Mouse (Mus musculus): ENCODE data around the gene Coro2a. TPM values are rescaled to one million over a fixed set of nuclear protein-coding genes. Genes with fewer than 3 reads are reported as not detected.
A peak's percentile ranks its signal among the peaks of the same experiment; 100 is the strongest.

Coro2a gene
- polyA plus RNA-seq, 1 experiment from 2014 or later, result 14.4 TPM

DNA sequence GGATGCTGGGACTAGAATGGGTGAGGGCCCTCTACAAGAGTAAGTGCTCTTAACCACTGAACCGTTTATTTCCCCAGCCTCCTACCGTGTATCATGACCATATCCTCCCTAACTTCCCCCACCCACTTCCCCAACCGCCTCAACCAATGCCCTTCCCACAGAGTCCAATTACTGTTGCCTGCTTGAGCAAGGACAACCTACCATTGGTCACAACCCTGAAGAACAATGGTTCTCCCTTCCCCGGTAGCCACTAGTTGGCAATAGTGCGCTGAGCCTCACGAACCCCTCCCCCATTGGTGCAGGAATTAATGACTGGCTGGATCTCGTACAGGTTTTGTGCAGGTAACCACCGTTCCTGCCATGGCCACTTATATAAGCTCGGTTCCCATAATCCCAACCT lies 28.4 kb upstream of the Coro2a start:
- no peak overlapping the region for H3K27ac ChIP-seq (replicated peaks)
- H3K27me3 ChIP-seq, result no peaks in the 10 kb centered on the region; the same call in 1 of the 2 replicates
- H3K9me3 ChIP-seq, result no peaks in the 10 kb centered on the region
- no peak overlapping the region for H3K9ac ChIP-seq
- H3K4me1 ChIP-seq (replicated peaks), result peaks cover 10% of the 10 kb centered on the region
- no peak overlapping the region for H3K4me3 ChIP-seq
- 55% methylated on average over 9 of the region's 9 CpGs for WGBS
- H3K4me2 ChIP-seq, result no peak overlapping the region
- no peaks in the 10 kb centered on the region for H3K36me3 ChIP-seq
- no peak for ATAC-seq (ENCODE audit: low read depth)

DNA sequence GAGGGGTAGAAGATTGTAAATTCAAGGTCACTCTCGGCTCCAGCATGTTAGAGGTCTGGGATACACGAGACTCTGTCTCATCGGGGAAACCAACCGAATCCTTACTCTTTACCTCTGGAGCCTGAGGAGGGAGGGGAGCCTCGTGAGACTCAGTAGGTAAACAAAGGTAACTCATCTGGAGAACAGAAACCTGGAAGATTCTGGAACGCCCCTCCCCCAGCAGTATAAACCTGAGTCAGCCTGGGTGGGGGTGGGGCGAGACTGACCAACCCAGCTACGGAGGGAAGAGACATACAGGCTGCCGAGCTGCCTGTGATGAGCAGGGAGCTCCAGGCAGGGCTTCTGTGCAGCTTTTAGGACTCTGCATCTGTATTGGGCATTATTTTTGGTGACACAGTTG lies 26.9 kb upstream of the Coro2a start:
- Histone ChIP-seq H3K4me1 (replicated peaks) (peaks cover 10% of the 10 kb centered on the region), H3K27ac (replicated peaks) (no peak overlapping the region), H3K9me3 (no peaks in the 10 kb centered on the region), H3K27me3 (no peaks in the 10 kb centered on the region; the same call in 1 of the 2 replicates), H3K4me2 (0 out of 2 replicates have a peak overlapping the region, but pooled peaks have one; percentile 5), H3K9ac (no peak overlapping the region), H3K4me3 (no peak overlapping the region), H3K36me3 (no peaks in the 10 kb centered on the region)
- ATAC-seq (ENCODE audit: low read depth), result no peak
- WGBS, result 38% methylated on average over 9 of the region's 9 CpGs

DNA sequence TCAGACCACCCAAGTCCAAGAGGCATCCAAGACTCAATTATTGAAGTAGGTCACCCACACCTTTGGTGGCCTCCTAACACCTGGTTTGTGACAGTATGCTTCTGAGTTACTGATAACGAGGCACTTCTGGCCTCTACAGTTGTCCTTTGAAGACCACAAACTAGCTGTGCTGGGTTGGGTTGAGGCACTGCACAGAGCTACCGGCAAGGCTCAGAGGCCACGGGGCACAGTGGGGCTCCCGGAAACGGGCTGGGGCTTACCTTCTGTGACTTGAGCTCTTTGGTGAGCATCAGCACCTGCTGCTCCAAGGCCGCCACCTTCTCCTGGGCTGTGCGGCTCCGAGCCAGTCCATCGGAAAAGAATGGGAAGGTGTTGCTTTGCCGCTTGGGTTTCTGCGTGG lies 26.1 kb upstream of the Coro2a start:
- 80% methylated on average over 11 of the region's 11 CpGs for WGBS
- H3K9me3 ChIP-seq, result no peaks in the 10 kb centered on the region
- no peak overlapping the region for H3K27ac ChIP-seq (replicated peaks)
- H3K36me3 ChIP-seq, result no peaks in the 10 kb centered on the region
- no peak for ATAC-seq (ENCODE audit: low read depth)
- H3K4me1 ChIP-seq (replicated peaks), result peaks cover 10% of the 10 kb centered on the region
- no peaks in the 10 kb centered on the region; the same call in 1 of the 2 replicates for H3K27me3 ChIP-seq
- no peak overlapping the region for H3K4me3 ChIP-seq
- H3K9ac ChIP-seq, result no peak overlapping the region
- H3K4me2 ChIP-seq, result no peak overlapping the region

DNA sequence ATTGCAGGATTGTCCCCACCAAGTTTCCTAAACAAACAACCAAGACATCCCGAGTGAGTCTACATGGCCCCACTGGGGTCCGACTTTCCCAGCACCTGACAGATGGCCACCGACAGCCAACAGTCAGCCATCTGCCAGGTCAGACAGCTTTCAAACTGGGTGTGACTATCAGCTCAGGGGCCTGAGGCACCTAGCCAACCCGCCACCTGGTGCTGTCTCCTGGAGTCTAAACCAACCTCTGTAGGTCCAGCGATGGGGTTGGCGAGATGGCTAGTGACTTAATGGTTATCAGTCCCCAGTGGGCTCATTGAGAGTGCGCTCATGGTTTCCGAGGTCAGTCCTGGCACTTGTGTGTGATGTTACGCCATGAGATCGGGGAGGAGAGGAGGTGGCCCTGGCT lies 23.1 kb upstream of the Coro2a start:
- peaks cover 7% of the 10 kb centered on the region for H3K27me3 ChIP-seq
- H3K4me3 ChIP-seq, result no peak overlapping the region
- 75% methylated on average over 10 of the region's 10 CpGs for WGBS
- no peaks in the 10 kb centered on the region for H3K36me3 ChIP-seq
- H3K4me1 ChIP-seq (replicated peaks), result peaks cover 10% of the 10 kb centered on the region
- H3K27ac ChIP-seq (replicated peaks), result no peak overlapping the region
- H3K4me2 ChIP-seq, result no peak overlapping the region
- no peak for ATAC-seq (ENCODE audit: low read depth)
- no peak overlapping the region for H3K9ac ChIP-seq
- H3K9me3 ChIP-seq, result no peaks in the 10 kb centered on the region

DNA sequence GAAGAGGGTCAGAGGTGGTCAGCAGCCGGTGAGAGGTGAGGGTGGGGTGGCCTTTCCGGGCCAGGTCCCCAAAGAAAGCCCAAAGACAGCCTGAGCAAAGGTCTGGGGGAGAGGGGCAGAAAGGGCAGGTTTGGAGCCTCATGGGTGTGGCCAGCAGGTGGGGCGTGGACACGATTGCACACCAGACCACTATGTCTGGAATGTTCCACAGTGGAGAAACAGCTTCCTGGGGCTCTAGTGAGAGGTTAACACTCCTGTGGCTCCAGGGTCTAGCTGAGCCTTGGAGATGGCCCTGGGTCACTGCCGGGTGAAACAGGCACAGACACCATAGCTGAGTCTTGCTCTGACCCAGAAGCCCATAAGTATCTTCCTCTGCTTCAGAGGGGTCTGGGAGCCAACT lies 21.0 kb upstream of the Coro2a start:
- H3K4me1 ChIP-seq (replicated peaks), result no peaks in the 10 kb centered on the region; the same call in 1 of the 2 replicates
- H3K9ac ChIP-seq, result no peak overlapping the region
- no peaks in the 10 kb centered on the region for H3K9me3 ChIP-seq
- H3K36me3 ChIP-seq, result no peaks in the 10 kb centered on the region
- H3K27ac ChIP-seq (replicated peaks), result no peak overlapping the region
- WGBS, result 90% methylated on average over 5 of the region's 5 CpGs
- H3K4me3 ChIP-seq, result no peak overlapping the region
- no peak overlapping the region for H3K4me2 ChIP-seq
- no peak for ATAC-seq (ENCODE audit: low read depth)
- peaks cover 10% of the 10 kb centered on the region for H3K27me3 ChIP-seq

DNA sequence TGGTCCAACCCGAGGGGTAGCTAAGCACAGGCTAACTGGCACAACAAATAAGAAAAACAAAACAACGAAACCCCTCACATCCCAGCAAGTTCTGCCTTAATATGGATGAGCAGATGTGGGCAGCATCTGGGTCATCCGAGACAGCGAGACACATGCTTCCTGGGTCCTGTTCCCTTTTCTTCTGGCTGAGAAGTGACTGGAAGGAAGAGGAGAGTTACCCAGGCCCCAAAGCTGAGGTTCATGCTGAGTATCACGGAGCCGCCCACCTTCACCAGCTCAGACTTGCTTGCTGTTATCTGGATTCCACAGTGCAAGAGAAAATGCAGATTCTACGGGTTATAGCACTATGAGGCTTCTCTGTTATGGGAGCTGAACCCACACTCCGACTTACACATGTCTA lies 18.9 kb upstream of the Coro2a start:
- 81% methylated on average over 8 of the region's 8 CpGs for WGBS
- H3K36me3 ChIP-seq, result no peaks in the 10 kb centered on the region
- no peak for ATAC-seq (ENCODE audit: low read depth)
- no peak overlapping the region for H3K27ac ChIP-seq (replicated peaks)
- no peaks in the 10 kb centered on the region for H3K9me3 ChIP-seq
- H3K4me2 ChIP-seq, result no peak overlapping the region
- peaks cover 10% of the 10 kb centered on the region for H3K27me3 ChIP-seq
- no peak overlapping the region for H3K9ac ChIP-seq
- no peak overlapping the region for H3K4me3 ChIP-seq
- no peaks in the 10 kb centered on the region; the same call in 1 of the 2 replicates for H3K4me1 ChIP-seq (replicated peaks)

DNA sequence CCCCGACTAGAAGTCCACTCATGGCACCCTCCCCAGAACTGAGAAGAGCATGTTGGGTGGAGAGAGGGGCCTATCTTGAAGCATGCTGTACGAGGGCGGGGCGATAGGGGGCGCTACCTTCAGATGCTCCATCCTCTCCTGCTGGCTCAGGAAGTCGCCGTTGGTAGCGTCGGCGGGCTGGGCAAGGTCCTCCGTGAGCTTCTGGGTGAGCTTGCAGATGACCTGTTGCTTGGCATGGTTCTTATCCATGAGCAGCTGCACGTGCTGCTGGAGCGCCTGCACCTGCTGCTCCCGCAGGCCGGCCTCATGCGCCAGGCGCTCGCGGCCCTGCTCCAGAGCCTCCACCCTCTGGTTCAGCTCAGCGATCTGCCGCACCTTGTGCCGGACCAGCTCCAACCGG lies 18.3 kb upstream of the Coro2a start:
- Histone ChIP-seq H3K4me3 (no peak overlapping the region), H3K9ac (no peak overlapping the region), H3K27ac (replicated peaks) (no peak overlapping the region), H3K36me3 (no peaks in the 10 kb centered on the region), H3K4me1 (replicated peaks) (no peaks in the 10 kb centered on the region; the same call in 1 of the 2 replicates), H3K27me3 (peaks cover 10% of the 10 kb centered on the region), H3K4me2 (0 out of 2 replicates have a peak overlapping the region, but pooled peaks have one; percentile 14), H3K9me3 (no peaks in the 10 kb centered on the region)
- WGBS, result 6% methylated on average over 23 of the region's 23 CpGs
- no peak for ATAC-seq (ENCODE audit: low read depth)

DNA sequence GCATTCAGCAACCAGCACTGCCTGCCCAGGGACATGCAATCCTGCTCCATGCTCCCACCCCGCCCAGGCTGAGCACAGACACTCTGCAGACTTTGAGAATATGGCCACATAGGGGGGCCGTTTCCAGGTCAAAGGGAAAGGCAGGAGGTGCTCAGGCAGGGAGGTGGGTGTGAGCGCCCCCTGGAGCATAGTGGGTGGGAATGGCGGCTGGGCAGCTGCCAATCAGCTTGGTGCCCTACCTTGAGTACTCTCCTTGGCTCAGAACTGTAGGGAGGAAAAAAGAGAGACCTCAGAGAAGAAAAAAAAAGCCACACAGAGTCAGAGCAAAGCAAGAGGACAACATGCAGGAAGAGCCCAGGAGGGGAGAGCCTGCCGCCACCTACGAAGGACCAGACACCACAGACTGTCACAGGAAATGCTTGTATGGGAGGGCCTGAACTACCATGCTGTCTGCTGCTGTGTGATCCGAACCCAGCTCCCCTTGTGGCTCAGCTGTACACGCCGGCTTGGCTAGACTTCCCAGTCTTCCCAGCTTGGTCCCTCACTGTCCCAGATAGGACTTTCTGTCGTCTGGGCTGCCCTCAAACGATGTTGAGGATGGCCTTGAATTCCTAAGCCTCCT lies 16.3 kb upstream of the Coro2a start:
- Histone ChIP-seq H3K9me3 (no peaks in the 10 kb centered on the region), H3K27me3 (peaks cover 10% of the 10 kb centered on the region), H3K36me3 (no peaks in the 10 kb centered on the region), H3K27ac (replicated peaks) (no peak overlapping the region), H3K9ac (no peak overlapping the region), H3K4me2 (no peak overlapping the region), H3K4me3 (no peak overlapping the region), H3K4me1 (replicated peaks) (no peaks in the 10 kb centered on the region; the same call in 1 of the 2 replicates)
- WGBS, result 64% methylated on average over 11 of the region's 11 CpGs
- no peak for ATAC-seq (ENCODE audit: low read depth)

DNA sequence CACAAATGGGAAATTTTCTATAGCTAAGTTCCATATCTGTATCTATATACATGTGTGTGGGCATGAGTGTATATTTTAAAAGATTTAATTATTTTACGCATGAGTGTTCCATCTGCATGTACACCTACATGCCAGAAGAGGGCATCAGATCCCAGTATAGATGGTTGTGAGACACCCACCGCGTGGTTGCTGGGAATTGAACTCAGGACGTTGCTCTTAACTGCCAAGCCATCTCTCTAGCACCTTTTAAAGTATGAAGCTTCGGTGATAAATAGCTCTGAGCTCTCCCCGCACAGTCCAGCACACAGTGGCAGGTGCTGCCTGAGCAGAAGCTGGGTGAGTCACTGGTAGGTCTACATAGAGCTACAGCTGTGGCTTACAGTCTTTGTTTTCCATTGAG lies 15.4 kb upstream of the Coro2a start:
- no peak overlapping the region for H3K4me2 ChIP-seq
- no peaks in the 10 kb centered on the region for H3K36me3 ChIP-seq
- H3K27me3 ChIP-seq, result peaks cover 10% of the 10 kb centered on the region
- H3K4me3 ChIP-seq, result no peak overlapping the region
- WGBS, result 78% methylated on average over 6 of the region's 6 CpGs
- no peak overlapping the region for H3K9ac ChIP-seq
- no peak for ATAC-seq (ENCODE audit: low read depth)
- H3K4me1 ChIP-seq (replicated peaks), result no peaks in the 10 kb centered on the region; the same call in 1 of the 2 replicates
- no peaks in the 10 kb centered on the region for H3K9me3 ChIP-seq
- H3K27ac ChIP-seq (replicated peaks), result no peak overlapping the region

DNA sequence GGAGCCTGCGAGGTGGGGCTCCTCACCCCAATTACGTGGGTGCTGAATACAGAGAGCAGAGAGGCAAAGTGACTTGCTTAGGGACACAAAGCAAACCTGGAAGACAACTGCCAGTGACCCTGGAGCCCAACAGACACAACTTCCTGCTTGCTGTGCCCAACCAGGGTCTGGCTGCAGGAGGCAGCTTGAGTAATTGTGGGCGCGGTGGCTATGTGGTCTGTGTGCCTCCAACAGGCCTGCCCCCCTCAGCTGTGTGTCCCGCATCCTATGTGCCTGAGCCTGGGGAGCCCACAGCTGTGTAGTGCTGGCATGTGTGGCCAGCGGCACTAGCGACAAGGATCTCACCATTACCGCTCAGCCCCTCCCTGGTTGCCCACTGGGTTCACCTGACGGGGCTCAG lies 12.6 kb upstream of the Coro2a start:
- 78% methylated on average over 9 of the region's 9 CpGs for WGBS
- H3K4me3 ChIP-seq, result no peak overlapping the region
- ATAC-seq (ENCODE audit: low read depth), result no peak
- H3K27me3 ChIP-seq, result peaks cover 6% of the 10 kb centered on the region; the same call in 1 of the 2 replicates
- H3K9ac ChIP-seq, result no peak overlapping the region
- H3K4me1 ChIP-seq (replicated peaks), result 0 out of 2 replicates have a peak, but pooled peaks cover 3% of the 10 kb centered on the region
- no peak overlapping the region for H3K4me2 ChIP-seq
- no peaks in the 10 kb centered on the region for H3K36me3 ChIP-seq
- no peak overlapping the region for H3K27ac ChIP-seq (replicated peaks)
- H3K9me3 ChIP-seq, result no peaks in the 10 kb centered on the region

DNA sequence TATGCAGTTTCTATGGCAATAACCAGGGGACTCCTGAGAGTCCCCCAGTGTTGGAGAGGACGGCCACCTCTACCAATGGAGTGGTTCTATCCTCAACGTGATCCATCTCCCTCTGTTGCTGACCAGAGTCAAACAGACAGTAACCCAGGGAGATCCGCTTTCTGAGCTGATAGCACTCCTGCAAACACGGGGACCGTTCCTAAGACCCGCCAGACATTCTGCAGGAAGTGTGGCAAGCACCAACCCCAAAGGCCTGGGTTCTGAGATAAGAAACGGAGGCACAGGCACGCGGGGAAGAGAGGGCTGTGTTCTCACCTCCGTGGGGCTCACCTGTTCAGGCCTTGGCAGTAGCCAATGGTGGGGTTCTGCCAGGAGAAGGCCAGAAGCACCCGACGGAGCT lies 11.6 kb upstream of the Coro2a start:
- no peak overlapping the region for H3K9ac ChIP-seq
- no peaks in the 10 kb centered on the region for H3K9me3 ChIP-seq
- no peak for ATAC-seq (ENCODE audit: low read depth)
- H3K4me3 ChIP-seq, result no peak overlapping the region
- no peaks in the 10 kb centered on the region for H3K36me3 ChIP-seq
- H3K4me1 ChIP-seq (replicated peaks), result 0 out of 2 replicates have a peak, but pooled peaks cover 3% of the 10 kb centered on the region
- no peak overlapping the region for H3K27ac ChIP-seq (replicated peaks)
- no peak overlapping the region for H3K4me2 ChIP-seq
- H3K27me3 ChIP-seq, result peaks cover 6% of the 10 kb centered on the region; the same call in 1 of the 2 replicates
- WGBS, result 85% methylated on average over 12 of the region's 12 CpGs

DNA sequence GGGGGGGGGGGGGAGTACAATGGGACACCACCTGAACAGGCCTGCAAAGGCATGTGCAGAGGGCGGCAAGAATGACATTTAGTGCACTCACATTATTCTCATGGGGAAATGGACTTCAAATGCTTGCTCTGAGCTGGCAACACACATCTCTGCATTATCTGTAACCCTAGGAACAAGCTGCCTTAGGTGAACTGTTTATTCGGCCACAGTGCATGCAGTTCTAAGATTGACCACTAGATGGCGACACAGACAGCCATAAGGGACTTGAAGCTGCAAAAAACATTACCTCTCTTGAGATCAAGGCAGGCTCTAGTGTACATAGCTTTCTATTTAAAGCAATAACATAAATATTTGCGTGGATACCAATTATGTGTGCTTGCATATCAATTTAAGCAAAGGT lies 9.2 kb upstream of the Coro2a start:
- Histone ChIP-seq H3K4me1 (replicated peaks) (0 out of 2 replicates have a peak, but pooled peaks cover 3% of the 10 kb centered on the region), H3K4me2 (no peak overlapping the region), H3K27ac (replicated peaks) (no peak overlapping the region), H3K9me3 (no peaks in the 10 kb centered on the region), H3K36me3 (no peaks in the 10 kb centered on the region), H3K4me3 (no peak overlapping the region), H3K27me3 (peaks cover 9% of the 10 kb centered on the region; the same call in 1 of the 2 replicates), H3K9ac (no peak overlapping the region)
- ATAC-seq (ENCODE audit: low read depth), result peak; percentile 37; the same call in 1 of the 2 replicates
- WGBS, result 1% methylated on average over 4 of the region's 4 CpGs

DNA sequence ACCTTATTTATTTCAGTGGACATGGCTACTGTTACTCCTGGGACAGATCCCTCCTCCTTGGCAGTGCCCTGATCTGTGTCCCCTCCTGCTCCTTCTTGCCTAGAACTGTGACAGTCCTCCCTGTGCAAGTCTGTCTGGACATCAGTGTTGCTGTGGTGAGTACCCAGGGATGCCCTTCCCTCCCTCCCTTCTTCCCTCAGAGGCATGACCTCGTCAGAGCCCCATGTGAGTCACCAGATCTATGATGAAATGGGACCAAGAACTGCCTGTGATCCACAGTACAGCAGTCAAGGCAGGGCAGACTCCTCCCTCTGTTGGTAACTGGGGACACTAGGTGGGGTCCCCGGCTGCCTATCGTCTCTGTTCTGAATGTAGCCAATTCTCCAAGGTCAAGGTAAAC lies 5.6 kb upstream of the Coro2a start:
- peaks cover 16% of the 10 kb centered on the region for H3K27me3 ChIP-seq
- no peaks in the 10 kb centered on the region for H3K36me3 ChIP-seq
- no peak overlapping the region for H3K4me2 ChIP-seq
- no peak overlapping the region for H3K4me3 ChIP-seq
- no peak overlapping the region for H3K27ac ChIP-seq (replicated peaks)
- WGBS, result 62% methylated on average over 3 of the region's 3 CpGs
- no peaks in the 10 kb centered on the region for H3K9me3 ChIP-seq
- no peak overlapping the region for H3K9ac ChIP-seq
- H3K4me1 ChIP-seq (replicated peaks), result peaks cover 6% of the 10 kb centered on the region; the same call in 1 of the 2 replicates
- ATAC-seq (ENCODE audit: low read depth), result no peak
